8 mouse cellular contexts compared by ENCODE assay signal in genomic region chr1:89092442-89092991, GRCm38 (mm10). TPM values are rescaled to one million over a fixed set of nuclear protein-coding genes. Genes with fewer than 3 reads are reported as not detected.
A peak's percentile ranks its signal among the peaks of the same experiment; 100 is the strongest.
DNase-seq lines count a peak whose midpoint lies in the region; ATAC-seq lines count a peak whose summit lies in the region.

No protein-coding gene starts in this region.

- peak overlapping the region; percentile 41 for H3K4me3 ChIP-seq in embryonic facial prominence, embryonic 10.5 days
- no peak overlapping the region for H3K4me3 ChIP-seq in intestine, embryonic 15.5 days (replicated peaks)

- H3K9me3 ChIP-seq in embryonic facial prominence, embryonic 10.5 days, result no peaks in the 10 kb centered on the region
- no peaks in the 10 kb centered on the region for H3K9me3 ChIP-seq in intestine, embryonic 15.5 days

- intact Hi-C loops in left cerebral cortex, postnatal 25 days (cut with DNase I), result no loop called here

- peak; percentile 24; the same call in 1 of the 2 replicates for ATAC-seq in intestine, embryonic 15.5 days
- no peak for ATAC-seq in erythroblast, adult 5-6 weeks (replicated peaks; ENCODE audit: low FRiP score, poor library complexity, severe bottlenecking)

- peaks cover 90% of the 10 kb centered on the region for H3K4me1 ChIP-seq in embryonic facial prominence, embryonic 10.5 days
- H3K4me1 ChIP-seq in intestine, embryonic 15.5 days (replicated peaks), result peaks cover 76% of the 10 kb centered on the region

- H3K27me3 ChIP-seq in embryonic facial prominence, embryonic 10.5 days (replicated peaks; ENCODE audit: low read depth, poor library complexity, severe bottlenecking), result peaks cover 8% of the 10 kb centered on the region; the same call in 1 of the 2 replicates
- no peaks in the 10 kb centered on the region for H3K27me3 ChIP-seq in intestine, embryonic 15.5 days (replicated peaks)

- no peak overlapping the region for H3K9ac ChIP-seq in intestine, embryonic 15.5 days

- peak; percentile 71 for DNase-seq in ES-CJ7 (ENCODE audit: low read depth, low spot score)
- DNase-seq in embryonic facial prominence, embryonic 10.5 days (ENCODE audit: low spot score), result peak; percentile 82
- peak; percentile 98 for DNase-seq in heart, adult 11 months
- DNase-seq in left cerebral cortex, postnatal 25 days (ENCODE audit: low spot score in 2 of 2), result peak; percentile 79 to 90
- DNase-seq in naive thymus-derived CD4-positive, alpha-beta T cell, adult 2 months (ENCODE audit: low read depth), result peak; percentile 61
- peak; percentile 30 to 44 for DNase-seq in thymus, postnatal 36 days

- WGBS in embryonic facial prominence, embryonic 10.5 days, result 4% methylated on average over 19 of the region's 19 CpGs
- 10% methylated on average over 19 of the region's 19 CpGs for WGBS in intestine, embryonic 15.5 days

- H3K27ac ChIP-seq in embryonic facial prominence, embryonic 10.5 days (replicated peaks), result peak overlapping the region; percentile 87
- peak overlapping the region; percentile 68 for H3K27ac ChIP-seq in intestine, embryonic 15.5 days

- H3K4me2 ChIP-seq in intestine, embryonic 15.5 days (replicated peaks), result peak overlapping the region; percentile 35

- no peaks in the 10 kb centered on the region for H3K36me3 ChIP-seq in embryonic facial prominence, embryonic 10.5 days (replicated peaks)
- no peaks in the 10 kb centered on the region for H3K36me3 ChIP-seq in intestine, embryonic 15.5 days

RNA-seq across cellular contexts. Expression of gene Sh3bp4, which starts 22.3 kb away (rescaled TPM):
- 25.1 and 26.5 TPM in 2 replicates for polyA plus RNA-seq in embryonic facial prominence, embryonic 10.5 days (2016; fragmentation: Nextera tagmentation; extraction: Ambion mirVana)
- 16.3 and 17.0 TPM in 2 replicates for polyA plus RNA-seq in intestine, embryonic 15.5 days (2015; fragmentation: Nextera tagmentation; extraction: Ambion mirVana)
- total RNA-seq in left cerebral cortex, postnatal 25 days (2021), result 10 to 100 TPM; 19.5 to 20.6 TPM
- 0.21 TPM in 1 of 2 replicates, not detected in the other for total RNA-seq in erythroblast, adult 5-6 weeks (2015; ENCODE audit: low replicate concordance)
- 0.51 TPM in 1 of 2 replicates, not detected in the other for total RNA-seq in erythroblast, adult 5-6 weeks (2017; ENCODE audit: low replicate concordance)

Comparison
In these comparisons a context has a peak if more than half of its experiments do, and no peak if none do; other contexts are left out.
1. DNase-seq: peak in every context shown above with its lines; median percentile 98 in heart, adult 11 months; 84 in left cerebral cortex, postnatal 25 days; 82 in embryonic facial prominence, embryonic 10.5 days; 71 in ES-CJ7; 61 in naive thymus-derived CD4-positive, alpha-beta T cell, adult 2 months; 37 in thymus, postnatal 36 days.
2. RNA of gene Sh3bp4, which starts 22.3 kb away (total RNA-seq): 19.5 to 20.6 TPM in left cerebral cortex, postnatal 25 days; 0.21 to 0.51 TPM in erythroblast, adult 5-6 weeks; every median in the first group is over 10 times any median in the second.